Mouse (Mus musculus) CH12.LX (cell line): ENCODE results near the gene Ranbp9.

Experiments used
- CHD1 ChIP-seq: IDR thresholded peaks from 2 replicates; pipeline ENCODE4 v1.6.1; 2012; ENCODE audit warnings: low read depth, low read length, improper control_type of control experiment, inconsistent platforms
- CHD2 ChIP-seq: IDR thresholded peaks from 2 replicates; pipeline ENCODE4 v1.6.1; 2011; ENCODE audit warnings: low read length, improper control_type of control experiment
- CTCF ChIP-seq, 2 experiments: IDR thresholded peaks in 1 of 2; conservative IDR thresholded peaks in 1 of 2; 2 replicates each; pipeline ENCODE4 v1.5.1; 2011 to 2012; ENCODE audit warnings: low read depth in 2 of 2, low read length in 2 of 2, improper control_type of control experiment in 1 of 2, inconsistent platforms in 1 of 2, mild to moderate bottlenecking in 1 of 2, moderate library complexity in 1 of 2
- ELF1 ChIP-seq: IDR thresholded peaks from 2 replicates; pipeline ENCODE4 v1.6.1; 2014; ENCODE audit warnings: low read depth, mild to moderate bottlenecking, inconsistent platforms, low read length, improper control_type of control experiment
- EP300 ChIP-seq: IDR thresholded peaks from 2 replicates; pipeline ENCODE4 v1.6.1; 2011; ENCODE audit warnings: low read length, improper control_type of control experiment
- ETS1 ChIP-seq: conservative IDR thresholded peaks from 2 replicates; pipeline ENCODE4 v1.6.1; 2012; ENCODE audit warnings: low read depth, mild to moderate bottlenecking, inconsistent platforms, low read length, improper control_type of control experiment, moderate library complexity
- MAFK ChIP-seq: IDR thresholded peaks from 2 replicates; pipeline ENCODE4 v1.6.1; 2011; ENCODE audit warnings: low read length, improper control_type of control experiment; ENCODE audit not compliant: insufficient replicate concordance
- MEF2A ChIP-seq: IDR thresholded peaks from 2 replicates; pipeline ENCODE4 v1.6.1; 2014; ENCODE audit warnings: low read depth, mild to moderate bottlenecking, inconsistent platforms, low read length, improper control_type of control experiment, borderline replicate concordance
- MYC ChIP-seq: IDR thresholded peaks from 2 replicates; pipeline ENCODE4 v1.6.1; 2011; ENCODE audit warnings: low read depth, mild to moderate bottlenecking, improper control_type of control experiment, low read length
- PAX5 ChIP-seq: IDR thresholded peaks from 2 replicates; pipeline ENCODE4 v1.6.1; 2012; ENCODE audit warnings: low read length, inconsistent platforms, mixed read lengths
- POLR2A ChIP-seq: IDR thresholded peaks from 2 replicates; pipeline ENCODE4 v1.6.1; 2011; ENCODE audit warnings: low read depth, mild to moderate bottlenecking, improper control_type of control experiment, low read length
- USF1 ChIP-seq: IDR thresholded peaks from 2 replicates; pipeline ENCODE4 v1.6.1; 2014; ENCODE audit warnings: low read depth, mild to moderate bottlenecking, inconsistent platforms, low read length, improper control_type of control experiment
- ZC3H11A ChIP-seq: IDR thresholded peaks from 2 replicates; pipeline ENCODE4 v1.6.1; 2012; ENCODE audit warnings: low read depth, mild to moderate bottlenecking, inconsistent platforms, low read length, improper control_type of control experiment
- ZKSCAN1 ChIP-seq: IDR thresholded peaks from 2 replicates; pipeline ENCODE4 v1.6.1; 2012; ENCODE audit warnings: low read depth, inconsistent platforms, low read length, improper control_type of control experiment, borderline replicate concordance

GRCm38 (mm10) chr13:43356346-43357125, 124.5 kb downstream of the Ranbp9 start:
- TF ChIP-seq CTCF (conservative IDR thresholded peaks at IDR 0.05 in 1 of 2, IDR thresholded peaks at IDR 0.05 in 1 of 2; ENCODE audit: low read depth in 2 of 2, low read length in 2 of 2) (no peak), EP300 (no peak), ELF1 (no peak), USF1 (no peak), POLR2A (no peak), PAX5 (no peak), MEF2A (no peak), ZC3H11A (no peak), MAFK (no peak), ETS1 (no peak), ZKSCAN1 (no peak), CHD1 (no peak), MYC (no peak), CHD2 (no peak)
